Mouse (Mus musculus): Measurements from ENCODE around the gene Amotl1. TPM values are rescaled to one million over a fixed set of nuclear protein-coding genes. Genes with fewer than 3 reads are reported as not detected.
"Not testable (repeated sequence)": the region's sequence is repeated elsewhere in the genome, so short reads cannot be mapped to it uniquely, and the experiment has no call there.

The Amotl1 gene
- polyA plus RNA-seq, 1 experiment: 36.0 TPM

DNA sequence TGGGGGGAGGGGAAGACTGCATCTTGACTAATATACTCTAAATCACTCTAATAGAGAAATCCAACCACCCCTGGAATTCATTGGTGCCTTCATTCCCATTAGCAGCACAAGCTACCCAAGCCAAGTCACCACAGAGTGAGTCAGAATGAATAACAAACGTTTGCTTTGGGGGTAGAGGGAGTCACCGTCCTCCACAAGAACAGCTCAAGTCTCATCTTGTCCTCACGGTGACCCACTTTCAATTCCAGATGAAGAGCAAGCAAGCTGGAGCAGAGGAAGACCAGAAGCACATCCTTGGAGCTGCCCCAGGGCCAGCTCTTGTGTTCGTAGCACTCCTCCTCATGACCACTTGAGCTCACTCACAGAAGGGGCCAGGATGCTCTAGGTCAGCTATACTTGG, 56.2 kb downstream of the Amotl1 start:
- TF ChIP-seq POLR2A (IDR thresholded peaks at IDR 0.05; ENCODE audit: insufficient read depth, low read length) (no peak), CTCF (IDR thresholded peaks at IDR 0.05; ENCODE audit: low read depth, low read length) (no peak), EP300 (IDR thresholded peaks at IDR 0.05; ENCODE audit: insufficient read depth, low read depth, low read length) (no peak)
- Histone ChIP-seq H3K9ac (ENCODE audit: low read depth, poor library complexity, severe bottlenecking) (no peak overlapping the region), H3K27me3 (ENCODE audit: control insufficient read depth, insufficient read depth, low read length, poor library complexity, severe bottlenecking) (no peaks in the 10 kb centered on the region), H3K9me3 (replicated peaks; ENCODE audit: control insufficient read depth, insufficient read depth, low read length, poor library complexity, severe bottlenecking) (no peaks in the 10 kb centered on the region), H3K27ac (ENCODE audit: insufficient read depth, low read length) (no peak overlapping the region), H3K4me3 (ENCODE audit: low read depth, low read length) (no peak overlapping the region), H3K4me1 (ENCODE audit: control insufficient read depth, insufficient read depth, low read length) (no peaks in the 10 kb centered on the region), H3K36me3 (ENCODE audit: control insufficient read depth, insufficient read depth, low read length, poor library complexity, severe bottlenecking) (peaks cover 7% of the 10 kb centered on the region)

DNA sequence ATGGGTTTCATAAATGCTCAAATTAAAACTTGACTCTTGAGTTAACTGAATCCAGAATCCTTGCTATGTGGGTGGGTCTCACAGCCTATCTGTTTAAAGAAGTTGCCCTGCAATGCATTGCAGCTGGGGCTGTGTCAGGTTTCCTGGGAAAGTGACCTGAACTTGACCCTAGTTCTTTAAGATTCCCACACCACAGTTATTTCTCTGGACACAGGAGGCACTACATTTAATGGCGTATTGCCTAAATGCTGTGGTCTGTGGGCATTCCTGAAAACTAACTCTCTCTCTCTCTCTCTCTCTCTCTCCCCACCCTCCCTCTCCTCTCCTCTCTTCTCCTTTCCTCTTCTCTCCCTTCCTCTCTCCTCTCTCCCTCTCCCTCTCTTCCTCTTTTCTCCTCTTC, 59.2 kb downstream of the Amotl1 start:
- Histone ChIP-seq H3K27ac (ENCODE audit: insufficient read depth, low read length) (no peak overlapping the region), H3K27me3 (ENCODE audit: control insufficient read depth, insufficient read depth, low read length, poor library complexity, severe bottlenecking) (no peaks in the 10 kb centered on the region), H3K36me3 (ENCODE audit: control insufficient read depth, insufficient read depth, low read length, poor library complexity, severe bottlenecking) (0 out of 2 replicates have a peak, but pooled peaks cover 4% of the 10 kb centered on the region), H3K9me3 (replicated peaks; ENCODE audit: control insufficient read depth, insufficient read depth, low read length, poor library complexity, severe bottlenecking) (no peaks in the 10 kb centered on the region), H3K9ac (ENCODE audit: low read depth, poor library complexity, severe bottlenecking) (no peak overlapping the region), H3K4me3 (ENCODE audit: low read depth, low read length) (no peak overlapping the region), H3K4me1 (ENCODE audit: control insufficient read depth, insufficient read depth, low read length) (no peaks in the 10 kb centered on the region)
- TF ChIP-seq CTCF (IDR thresholded peaks at IDR 0.05; ENCODE audit: low read depth, low read length) (no peak), EP300 (IDR thresholded peaks at IDR 0.05; ENCODE audit: insufficient read depth, low read depth, low read length) (no peak), POLR2A (IDR thresholded peaks at IDR 0.05; ENCODE audit: insufficient read depth, low read length) (no peak)

DNA sequence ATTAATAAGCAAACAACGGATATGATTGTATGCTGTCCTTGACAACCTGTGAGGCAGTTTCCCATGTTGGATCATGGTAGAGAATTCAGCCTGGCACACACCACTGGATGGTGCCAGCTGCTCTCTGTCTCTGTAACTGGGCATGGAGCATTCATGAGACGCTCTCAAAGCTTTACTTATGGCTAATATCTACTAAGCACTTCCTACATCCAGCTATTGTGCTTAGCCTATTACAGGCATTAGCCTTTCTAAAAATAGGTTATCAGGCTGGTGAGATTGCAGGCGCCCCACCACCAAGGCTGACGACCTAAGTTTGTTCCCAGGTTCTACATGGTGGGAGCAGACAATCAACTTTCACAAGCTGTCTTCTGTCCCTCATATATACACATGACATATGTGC, 65.9 kb downstream of the Amotl1 start:
- H3K36me3 ChIP-seq (ENCODE audit: control insufficient read depth, insufficient read depth, low read length, poor library complexity, severe bottlenecking): 0 out of 2 replicates have a peak, but pooled peaks cover 4% of the 10 kb centered on the region
- H3K4me3 ChIP-seq (ENCODE audit: low read depth, low read length): no peak overlapping the region
- H3K4me1 ChIP-seq (ENCODE audit: control insufficient read depth, insufficient read depth, low read length): no peaks in the 10 kb centered on the region
- TF ChIP-seq CTCF (IDR thresholded peaks at IDR 0.05; ENCODE audit: low read depth, low read length) (no peak), POLR2A (IDR thresholded peaks at IDR 0.05; ENCODE audit: insufficient read depth, low read length) (no peak), EP300 (IDR thresholded peaks at IDR 0.05; ENCODE audit: insufficient read depth, low read depth, low read length) (no peak)
- H3K9ac ChIP-seq (ENCODE audit: low read depth, poor library complexity, severe bottlenecking): no peak overlapping the region
- no peaks in the 10 kb centered on the region for H3K27me3 ChIP-seq (ENCODE audit: control insufficient read depth, insufficient read depth, low read length, poor library complexity, severe bottlenecking)
- H3K9me3 ChIP-seq (replicated peaks; ENCODE audit: control insufficient read depth, insufficient read depth, low read length, poor library complexity, severe bottlenecking): no peaks in the 10 kb centered on the region
- H3K27ac ChIP-seq (ENCODE audit: insufficient read depth, low read length): no peak overlapping the region

- not testable (repeated sequence) for H3K27me3 ChIP-seq (ENCODE audit: control insufficient read depth, insufficient read depth, low read length, poor library complexity, severe bottlenecking); H3K36me3 ChIP-seq (ENCODE audit: control insufficient read depth, insufficient read depth, low read length, poor library complexity, severe bottlenecking); H3K4me3 ChIP-seq (ENCODE audit: low read depth, low read length); H3K4me1 ChIP-seq (ENCODE audit: control insufficient read depth, insufficient read depth, low read length); H3K27ac ChIP-seq (ENCODE audit: insufficient read depth, low read length); H3K9ac ChIP-seq (ENCODE audit: low read depth, poor library complexity, severe bottlenecking); H3K9me3 ChIP-seq (replicated peaks; ENCODE audit: control insufficient read depth, insufficient read depth, low read length, poor library complexity, severe bottlenecking)
Measured at GRCm38 (mm10) chr9:14576359-14576758, 68.5 kb downstream of the Amotl1 start.

GRCm38 (mm10) chr9:14574760-14575399, 70.0 kb downstream of the Amotl1 start:
- Histone ChIP-seq H3K4me3 (ENCODE audit: low read depth, low read length) (no peak overlapping the region), H3K9me3 (replicated peaks; ENCODE audit: control insufficient read depth, insufficient read depth, low read length, poor library complexity, severe bottlenecking) (no peaks in the 10 kb centered on the region), H3K36me3 (ENCODE audit: control insufficient read depth, insufficient read depth, low read length, poor library complexity, severe bottlenecking) (no peaks in the 10 kb centered on the region; the same call in 1 of the 2 replicates), H3K27ac (ENCODE audit: insufficient read depth, low read length) (no peak overlapping the region), H3K4me1 (ENCODE audit: control insufficient read depth, insufficient read depth, low read length) (no peaks in the 10 kb centered on the region), H3K27me3 (ENCODE audit: control insufficient read depth, insufficient read depth, low read length, poor library complexity, severe bottlenecking) (no peaks in the 10 kb centered on the region), H3K9ac (ENCODE audit: low read depth, poor library complexity, severe bottlenecking) (no peak overlapping the region)
- TF ChIP-seq EP300 (IDR thresholded peaks at IDR 0.05; ENCODE audit: insufficient read depth, low read depth, low read length) (no peak), POLR2A (IDR thresholded peaks at IDR 0.05; ENCODE audit: insufficient read depth, low read length) (no peak), CTCF (IDR thresholded peaks at IDR 0.05; ENCODE audit: low read depth, low read length) (no peak)

DNA sequence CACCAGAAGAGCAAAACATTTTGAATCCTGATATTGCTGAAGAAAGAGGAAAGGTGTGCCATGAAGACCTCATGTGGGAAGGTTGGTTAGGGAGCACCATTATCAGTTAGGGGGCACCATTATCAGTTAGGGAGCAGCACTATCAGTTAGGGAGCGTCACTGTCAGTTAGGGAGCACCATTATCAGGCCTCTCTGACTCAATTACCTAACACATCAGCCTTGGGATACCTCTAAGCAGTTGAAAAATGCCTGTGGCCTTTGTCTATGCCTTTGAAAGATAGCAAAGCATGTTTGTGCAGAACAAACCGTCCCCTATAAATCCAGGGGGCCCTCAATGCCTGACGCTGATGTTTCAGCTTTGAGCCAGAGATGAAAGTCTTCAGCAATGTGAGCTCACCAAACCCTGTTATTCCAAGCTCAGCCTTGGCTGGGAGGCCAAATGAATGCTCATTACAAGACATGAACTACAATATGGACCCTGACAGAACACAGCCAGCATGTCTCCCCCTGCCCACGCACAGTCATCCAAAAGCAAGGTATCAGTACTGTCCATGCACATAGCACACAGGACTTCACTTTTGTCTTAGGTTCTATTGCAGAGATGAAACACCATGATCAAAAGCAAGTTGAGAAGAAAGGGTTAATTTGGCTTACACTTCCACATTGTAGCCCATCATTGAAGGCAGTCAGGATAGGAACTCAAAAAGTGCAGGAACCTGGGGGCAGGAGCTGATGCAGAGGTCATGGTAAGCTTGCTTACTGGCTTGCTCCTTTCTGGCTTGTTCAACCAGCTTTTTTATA, 75.5 kb downstream of the Amotl1 start:
- no peaks in the 10 kb centered on the region for H3K9me3 ChIP-seq (replicated peaks; ENCODE audit: control insufficient read depth, insufficient read depth, low read length, poor library complexity, severe bottlenecking)
- H3K9ac ChIP-seq (ENCODE audit: low read depth, poor library complexity, severe bottlenecking): no peak overlapping the region
- H3K27me3 ChIP-seq (ENCODE audit: control insufficient read depth, insufficient read depth, low read length, poor library complexity, severe bottlenecking): no peaks in the 10 kb centered on the region
- no peak overlapping the region for H3K4me3 ChIP-seq (ENCODE audit: low read depth, low read length)
- TF ChIP-seq EP300 (IDR thresholded peaks at IDR 0.05; ENCODE audit: insufficient read depth, low read depth, low read length) (no peak), CTCF (IDR thresholded peaks at IDR 0.05; ENCODE audit: low read depth, low read length) (no peak), POLR2A (IDR thresholded peaks at IDR 0.05; ENCODE audit: insufficient read depth, low read length) (no peak)
- H3K27ac ChIP-seq (ENCODE audit: insufficient read depth, low read length): no peak overlapping the region
- H3K36me3 ChIP-seq (ENCODE audit: control insufficient read depth, insufficient read depth, low read length, poor library complexity, severe bottlenecking): no peaks in the 10 kb centered on the region; the same call in 1 of the 2 replicates
- no peaks in the 10 kb centered on the region for H3K4me1 ChIP-seq (ENCODE audit: control insufficient read depth, insufficient read depth, low read length)
